20 mouse cellular contexts compared by ENCODE assay signal in the genomic region with DNA sequence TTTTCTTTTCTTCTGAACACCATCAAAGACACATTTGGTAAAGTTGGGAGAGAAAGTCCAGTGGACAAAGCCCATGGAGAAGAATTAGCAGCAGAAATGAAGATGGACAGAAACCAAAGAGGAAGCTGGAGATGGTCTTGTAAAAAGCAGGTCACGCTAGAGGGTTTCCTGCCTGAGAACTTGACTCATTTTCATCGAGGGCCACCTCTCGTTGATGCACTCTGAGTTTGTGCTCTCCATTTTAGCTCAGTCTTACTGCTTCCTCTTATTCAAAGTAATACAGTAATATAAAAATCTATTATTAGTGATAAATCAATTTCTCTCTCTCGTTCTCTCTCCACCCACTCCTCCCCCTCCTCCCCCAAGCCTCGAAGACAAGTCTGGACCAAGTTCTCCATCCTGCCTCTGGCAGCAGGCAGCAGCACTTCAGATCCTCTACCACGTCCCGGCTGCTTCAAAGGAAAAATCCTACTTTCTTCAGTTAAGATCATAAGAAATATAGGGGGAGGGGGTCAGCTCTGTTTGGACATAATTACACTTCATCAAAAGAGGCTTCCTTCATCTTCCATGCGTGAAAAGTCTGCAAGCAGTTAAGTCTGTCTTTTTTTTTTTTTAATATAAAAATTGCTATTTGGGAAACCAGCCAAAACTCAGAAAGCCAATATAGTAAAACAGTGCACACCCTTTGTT. TPM values are rescaled to one million over a fixed set of nuclear protein-coding genes. Genes with fewer than 3 reads are reported as not detected.
DNase-seq lines count a peak whose midpoint lies in the region; ATAC-seq and TF ChIP-seq lines count a peak whose summit lies in the region.
"Had no signal": no experiment of that assay in that cellular context is flagged by ENCODE, and none has a peak within 500 bp of the region (broad histone marks: within the 10 kb centered on the region; RNA-seq: fewer than 3 reads in every experiment).

No protein-coding gene starts in this region.

- ATAC-seq in embryonic facial prominence, embryonic 11.5 days (replicated peaks; ENCODE audit: insufficient number of reproducible peaks, low FRiP score, low TSS enrichment, low read depth), result no peak
- ATAC-seq in lung, embryonic 15.5 days (ENCODE audit: borderline replicate concordance, extremely low read depth, low FRiP score, low TSS enrichment), result peak; percentile 39; the same call in 1 of the 2 replicates
- no peak for ATAC-seq in embryonic facial prominence, embryonic 12.5 days (ENCODE audit: insufficient number of reproducible peaks, insufficient read depth, low FRiP score, low TSS enrichment)
- ATAC-seq in limb, embryonic 14.5 days (ENCODE audit: low FRiP score, low read depth), result no peak
- ATAC-seq in midbrain, embryonic 11.5 days (ENCODE audit: low FRiP score), result no peak
- ATAC-seq: forebrain, embryonic 16.5 days; inflammation-experienced regulatory T-cells, adult 6 months had no signal

- H3K9ac ChIP-seq in embryonic facial prominence, embryonic 11.5 days (replicated peaks; ENCODE audit: low read length), result no peak overlapping the region
- no peak overlapping the region for H3K9ac ChIP-seq in lung, embryonic 15.5 days
- H3K9ac ChIP-seq in embryonic facial prominence, embryonic 12.5 days, result no peak overlapping the region
- H3K9ac ChIP-seq in limb, embryonic 14.5 days (ENCODE audit: low read depth, low read length, severe bottlenecking), result no peak overlapping the region
- H3K9ac ChIP-seq in midbrain, embryonic 11.5 days (ENCODE audit: low read length), result no peak overlapping the region
- H3K9ac ChIP-seq: forebrain, embryonic 12.5 days; heart, embryonic 12.5 days; hindbrain, embryonic 15.5 days had no signal

- no peaks in the 10 kb centered on the region for H3K36me3 ChIP-seq in embryonic facial prominence, embryonic 11.5 days (replicated peaks; ENCODE audit: control insufficient read depth, insufficient read depth, low read depth, low read length)
- H3K36me3 ChIP-seq in embryonic facial prominence, embryonic 10.5 days (replicated peaks), result no peaks in the 10 kb centered on the region
- no peaks in the 10 kb centered on the region for H3K36me3 ChIP-seq in lung, embryonic 15.5 days
- peaks cover 3% of the 10 kb centered on the region for H3K36me3 ChIP-seq in embryonic facial prominence, embryonic 12.5 days
- H3K36me3 ChIP-seq in limb, embryonic 14.5 days (ENCODE audit: control insufficient read depth, insufficient read depth, low read length), result no peaks in the 10 kb centered on the region
- H3K36me3 ChIP-seq in midbrain, embryonic 11.5 days (ENCODE audit: control insufficient read depth, insufficient read depth, low read length), result no peaks in the 10 kb centered on the region
- H3K36me3 ChIP-seq: forebrain, embryonic 12.5 days; heart, embryonic 12.5 days; hindbrain, embryonic 15.5 days had no signal

- no peaks in the 10 kb centered on the region for H3K27me3 ChIP-seq in embryonic facial prominence, embryonic 11.5 days (ENCODE audit: control insufficient read depth, insufficient read depth, low read length)
- H3K27me3 ChIP-seq in embryonic facial prominence, embryonic 10.5 days (replicated peaks; ENCODE audit: low read depth, poor library complexity, severe bottlenecking), result 0 out of 2 replicates have a peak, but pooled peaks cover 5% of the 10 kb centered on the region
- peaks cover 3% of the 10 kb centered on the region; the same call in 1 of the 2 replicates for H3K27me3 ChIP-seq in lung, embryonic 15.5 days
- no peaks in the 10 kb centered on the region for H3K27me3 ChIP-seq in embryonic facial prominence, embryonic 12.5 days
- peaks cover 5% of the 10 kb centered on the region; the same call in 1 of the 2 replicates for H3K27me3 ChIP-seq in limb, embryonic 14.5 days (ENCODE audit: control insufficient read depth, insufficient read depth, low read length)
- no peaks in the 10 kb centered on the region for H3K27me3 ChIP-seq in midbrain, embryonic 11.5 days (ENCODE audit: control insufficient read depth, insufficient read depth, low read length)
- H3K27me3 ChIP-seq: forebrain, embryonic 12.5 days; hindbrain, embryonic 15.5 days had no signal

- H3K4me1 ChIP-seq in embryonic facial prominence, embryonic 11.5 days (ENCODE audit: control insufficient read depth, insufficient read depth, low read length), result no peaks in the 10 kb centered on the region
- H3K4me1 ChIP-seq in embryonic facial prominence, embryonic 10.5 days, result peaks cover 24% of the 10 kb centered on the region
- H3K4me1 ChIP-seq in lung, embryonic 15.5 days, result peaks cover 15% of the 10 kb centered on the region
- peaks cover 27% of the 10 kb centered on the region for H3K4me1 ChIP-seq in embryonic facial prominence, embryonic 12.5 days
- peaks cover 25% of the 10 kb centered on the region for H3K4me1 ChIP-seq in limb, embryonic 14.5 days (ENCODE audit: control insufficient read depth, insufficient read depth, low read length)
- no peaks in the 10 kb centered on the region for H3K4me1 ChIP-seq in midbrain, embryonic 11.5 days (ENCODE audit: control insufficient read depth, insufficient read depth, low read length)
- H3K4me1 ChIP-seq: forebrain, embryonic 12.5 days had no signal

- peak; percentile 52 for DNase-seq in embryonic facial prominence, embryonic 11.5 days (ENCODE audit: low spot score)
- DNase-seq in embryonic facial prominence, embryonic 10.5 days (ENCODE audit: low spot score), result no peak
- DNase-seq in lung, postnatal 10 days, result no peak
- peak; percentile 44 for DNase-seq in limb, embryonic 14.5 days (ENCODE audit: low spot score)
- no peak for DNase-seq in midbrain, embryonic 11.5 days (ENCODE audit: low spot score, missing footprints)
- DNase-seq in thymus, postnatal 0 days (ENCODE audit: low spot score), result no peak
- DNase-seq: adrenal gland, adult 2 months; adrenal gland, postnatal 25 days; cerebellum, adult 2 months; cerebellum, postnatal 14 days; embryo, embryonic 11 days; gastrocnemius, postnatal 14 days; heart, postnatal 36 days had no signal

- H3K27ac ChIP-seq in embryonic facial prominence, embryonic 11.5 days (replicated peaks; ENCODE audit: low read depth, low read length), result no peak overlapping the region
- H3K27ac ChIP-seq in embryonic facial prominence, embryonic 10.5 days (replicated peaks), result no peak overlapping the region
- H3K27ac ChIP-seq in lung, embryonic 15.5 days, result no peak overlapping the region
- H3K27ac ChIP-seq in embryonic facial prominence, embryonic 12.5 days, result 0 out of 2 replicates have a peak overlapping the region, but pooled peaks have one; percentile 30
- no peak overlapping the region for H3K27ac ChIP-seq in limb, embryonic 14.5 days (replicated peaks; ENCODE audit: low read depth, low read length)
- H3K27ac ChIP-seq in midbrain, embryonic 11.5 days (ENCODE audit: low read depth, low read length), result no peak overlapping the region
- H3K27ac ChIP-seq: forebrain, embryonic 12.5 days; hindbrain, embryonic 15.5 days had no signal

- H3K4me2 ChIP-seq in embryonic facial prominence, embryonic 11.5 days (ENCODE audit: low read depth, low read length), result no peak overlapping the region
- no peak overlapping the region for H3K4me2 ChIP-seq in lung, embryonic 15.5 days
- H3K4me2 ChIP-seq in embryonic facial prominence, embryonic 12.5 days (replicated peaks), result no peak overlapping the region
- H3K4me2 ChIP-seq in limb, embryonic 14.5 days (replicated peaks; ENCODE audit: low read depth, low read length, severe bottlenecking), result no peak overlapping the region
- H3K4me2 ChIP-seq in midbrain, embryonic 11.5 days, result no peak overlapping the region
- H3K4me2 ChIP-seq: forebrain, embryonic 12.5 days; heart, embryonic 12.5 days; hindbrain, embryonic 15.5 days had no signal

- TF ChIP-seq POLR2A in limb, embryonic 14.5 days (IDR thresholded peaks at IDR 0.05; ENCODE audit: borderline replicate concordance, extremely low read depth, insufficient read depth, insufficient read length), result no peak

- no peak overlapping the region for H3K4me3 ChIP-seq in embryonic facial prominence, embryonic 11.5 days (ENCODE audit: low read depth, low read length)
- no peak overlapping the region for H3K4me3 ChIP-seq in embryonic facial prominence, embryonic 10.5 days
- H3K4me3 ChIP-seq in lung, embryonic 15.5 days, result no peak overlapping the region
- H3K4me3 ChIP-seq in embryonic facial prominence, embryonic 12.5 days, result no peak overlapping the region
- H3K4me3 ChIP-seq in limb, embryonic 14.5 days (replicated peaks; ENCODE audit: low read length), result no peak overlapping the region
- H3K4me3 ChIP-seq in midbrain, embryonic 11.5 days (ENCODE audit: low read depth, low read length), result no peak overlapping the region
- H3K4me3 ChIP-seq: forebrain, embryonic 12.5 days; heart, embryonic 12.5 days; hindbrain, embryonic 15.5 days had no signal

- H3K9me3 ChIP-seq in embryonic facial prominence, embryonic 11.5 days (replicated peaks; ENCODE audit: control insufficient read depth, low read length), result no peaks in the 10 kb centered on the region
- no peaks in the 10 kb centered on the region for H3K9me3 ChIP-seq in embryonic facial prominence, embryonic 10.5 days
- no peaks in the 10 kb centered on the region for H3K9me3 ChIP-seq in lung, embryonic 15.5 days
- H3K9me3 ChIP-seq in embryonic facial prominence, embryonic 12.5 days, result no peaks in the 10 kb centered on the region
- H3K9me3 ChIP-seq in limb, embryonic 14.5 days (ENCODE audit: control insufficient read depth, low read length), result no peaks in the 10 kb centered on the region
- H3K9me3 ChIP-seq in midbrain, embryonic 11.5 days (ENCODE audit: control insufficient read depth, low read length), result no peaks in the 10 kb centered on the region
- H3K9me3 ChIP-seq: forebrain, embryonic 12.5 days; heart, embryonic 12.5 days; hindbrain, embryonic 15.5 days had no signal

- WGBS in embryonic facial prominence, embryonic 11.5 days, result 48% methylated on average over 8 of the region's 8 CpGs
- WGBS in embryonic facial prominence, embryonic 10.5 days, result 62% methylated on average over 8 of the region's 8 CpGs
- WGBS in lung, embryonic 15.5 days, result 28% methylated on average over 8 of the region's 8 CpGs
- 43% methylated on average over 8 of the region's 8 CpGs for WGBS in embryonic facial prominence, embryonic 12.5 days
- WGBS in limb, embryonic 14.5 days, result 28% methylated on average over 8 of the region's 8 CpGs
- 74% methylated on average over 8 of the region's 8 CpGs for WGBS in midbrain, embryonic 11.5 days

RNA-seq across cellular contexts. Expression of a gene that starts 54.7 kb away (rescaled TPM):
- 32.1 and 33.2 TPM in 2 replicates for polyA plus RNA-seq in embryonic facial prominence, embryonic 11.5 days (2014; fragmentation: Nextera tagmentation; extraction: Ambion mirVana)
- polyA plus RNA-seq in embryonic facial prominence, embryonic 10.5 days (2016; fragmentation: Nextera tagmentation; extraction: Ambion mirVana), result 24.6 and 27.5 TPM in 2 replicates
- 19.7 and 21.9 TPM in 2 replicates for polyA plus RNA-seq in lung, embryonic 15.5 days (2015; fragmentation: Nextera tagmentation; extraction: Ambion mirVana)
- polyA plus RNA-seq in embryonic facial prominence, embryonic 12.5 days (2016; fragmentation: Nextera tagmentation; extraction: Ambion mirVana), result 27.6 and 27.8 TPM in 2 replicates
- polyA plus RNA-seq in limb, embryonic 14.5 days (2012; rRNA removed), result 9.6 and 10.5 TPM in 2 replicates
- polyA plus RNA-seq in limb, embryonic 14.5 days (2014; fragmentation: Nextera tagmentation; extraction: Ambion mirVana), result 21.3 and 23.7 TPM in 2 replicates
- polyA plus RNA-seq in midbrain, embryonic 11.5 days (2014; fragmentation: Nextera tagmentation; extraction: Ambion mirVana), result 27.0 and 33.6 TPM in 2 replicates
- 17.3 and 22.2 TPM in 2 replicates for polyA plus RNA-seq in thymus, postnatal 0 days (2015; fragmentation: Nextera tagmentation; extraction: Ambion mirVana)

Comparison
In these comparisons a context has a peak if more than half of its experiments do, and no peak if none do; other contexts are left out.
1. DNase-seq: peak in embryonic facial prominence, embryonic 11.5 days (single experiment) and limb, embryonic 14.5 days (single experiment); none in embryonic facial prominence, embryonic 10.5 days (single experiment), lung, postnatal 10 days (single experiment), midbrain, embryonic 11.5 days (single experiment) and thymus, postnatal 0 days (single experiment).